In genomic region chr5:53214801-53215200, GRCm38 (mm10) we compare ENCODE assay signal across 12 mouse cellular contexts. TPM values are rescaled to one million over a fixed set of nuclear protein-coding genes. Genes with fewer than 3 reads are reported as not detected.
DNase-seq lines count a peak whose midpoint lies in the region; ATAC-seq and TF ChIP-seq lines count a peak whose summit lies in the region.
"Had no signal": no experiment of that assay in that cellular context is flagged by ENCODE, and none has a peak within 500 bp of the region (broad histone marks: within the 10 kb centered on the region; RNA-seq: fewer than 3 reads in every experiment).

No protein-coding gene starts in this region.

- H3K27me3 ChIP-seq in lung, embryonic 14.5 days (ENCODE audit: insufficient read depth, low read length) = peaks cover 17% of the 10 kb centered on the region
- H3K27me3 ChIP-seq in hindbrain, embryonic 14.5 days (ENCODE audit: control insufficient read depth, insufficient read depth, low read length) = 0 out of 2 replicates have a peak, but pooled peaks cover 6% of the 10 kb centered on the region

- H3K9me3 ChIP-seq in lung, embryonic 14.5 days (ENCODE audit: low read depth, low read length) = no peaks in the 10 kb centered on the region
- no peaks in the 10 kb centered on the region for H3K9me3 ChIP-seq in hindbrain, embryonic 14.5 days (ENCODE audit: control insufficient read depth, low read length)
- H3K9me3 ChIP-seq: intestine, embryonic 15.5 days had no signal

- H3K27ac ChIP-seq in lung, embryonic 14.5 days (ENCODE audit: low read depth) = no peak overlapping the region
- no peak overlapping the region for H3K27ac ChIP-seq in hindbrain, embryonic 14.5 days
- H3K27ac ChIP-seq: heart, adult 2 months had no signal

- peak; percentile 21; the same call in 1 of the 2 replicates for ATAC-seq in lung, embryonic 14.5 days (ENCODE audit: insufficient read depth)
- ATAC-seq in hindbrain, embryonic 14.5 days (ENCODE audit: low FRiP score) = no peak

- H3K4me1 ChIP-seq in lung, embryonic 14.5 days (ENCODE audit: insufficient read depth) = no peaks in the 10 kb centered on the region
- peaks cover 14% of the 10 kb centered on the region for H3K4me1 ChIP-seq in hindbrain, embryonic 14.5 days (replicated peaks; ENCODE audit: control insufficient read depth, insufficient read depth, low read length)

- TF ChIP-seq CTCF in lung, embryonic 14.5 days (IDR thresholded peaks at IDR 0.05; ENCODE audit: low read depth) = no peak

- peak overlapping the region; percentile 94 for H3K4me2 ChIP-seq in lung, embryonic 14.5 days
- 0 out of 2 replicates have a peak overlapping the region, but pooled peaks have one; percentile 89 for H3K4me2 ChIP-seq in hindbrain, embryonic 14.5 days (replicated peaks)

- no peak overlapping the region for H3K4me3 ChIP-seq in lung, embryonic 14.5 days (ENCODE audit: low read depth, low read length)
- H3K4me3 ChIP-seq in hindbrain, embryonic 14.5 days (replicated peaks; ENCODE audit: low read length) = no peak overlapping the region
- H3K4me3 ChIP-seq: heart, adult 2 months had no signal

- H3K36me3 ChIP-seq in lung, embryonic 14.5 days (ENCODE audit: insufficient read depth) = no peaks in the 10 kb centered on the region
- no peaks in the 10 kb centered on the region for H3K36me3 ChIP-seq in hindbrain, embryonic 14.5 days (replicated peaks; ENCODE audit: control insufficient read depth, insufficient read depth)
- H3K36me3 ChIP-seq: intestine, embryonic 15.5 days had no signal

- 0% methylated on average over 1 of the region's 1 CpGs for WGBS in lung, embryonic 14.5 days
- WGBS in hindbrain, embryonic 14.5 days = 0% methylated on average over 1 of the region's 1 CpGs

- peak; percentile 31 for DNase-seq in embryo, embryonic 9.5 days (ENCODE audit: extremely low spot score)
- DNase-seq in embryo, embryonic 10 days (ENCODE audit: low spot score) = no peak
- peak; percentile 11 for DNase-seq in lung, embryonic 14.5 days
- no peak for DNase-seq in lung, postnatal 14 days
- DNase-seq in hindbrain, embryonic 14.5 days (ENCODE audit: low spot score) = no peak
- peak; percentile 60 for DNase-seq in retina, embryonic 14.5 days (ENCODE audit: low spot score)
- no peak for DNase-seq in testis, postnatal 10 days (ENCODE audit: low spot score)
- no peak for DNase-seq in adrenal gland, adult 2 months
- DNase-seq: adrenal gland, postnatal 14 days; cerebellum, adult 18-20 months; heart, adult 2 months had no signal

- no peak overlapping the region for H3K9ac ChIP-seq in lung, embryonic 14.5 days
- H3K9ac ChIP-seq in hindbrain, embryonic 14.5 days = no peak overlapping the region
- H3K9ac ChIP-seq: intestine, embryonic 15.5 days had no signal

RNA-seq across cellular contexts. Expression of gene Sel1l3, which starts 1.1 kb away (rescaled TPM):
- polyA plus RNA-seq in lung, embryonic 14.5 days (2014; fragmentation: Nextera tagmentation; extraction: Ambion mirVana) = 6.8 and 6.9 TPM in 2 replicates
- polyA plus RNA-seq in hindbrain, embryonic 14.5 days (2014; fragmentation: Nextera tagmentation; extraction: Ambion mirVana) = 7.7 and 8.2 TPM in 2 replicates
- total RNA-seq in adrenal gland, adult 2 months (2021) = 1 to 10 TPM in 1 of 2 experiments, under 1 TPM in 1; 0.95 to 2.0 TPM
- polyA plus RNA-seq in adrenal gland, adult 2 months (2012; rRNA removed) = 0.89 and 0.97 TPM in 2 replicates

RNA-seq across cellular contexts. Expression of gene Smim20, which starts 52.1 kb away (rescaled TPM):
- 93.7 and 98.3 TPM in 2 replicates for polyA plus RNA-seq in lung, embryonic 14.5 days (2014; fragmentation: Nextera tagmentation; extraction: Ambion mirVana)
- 78.6 and 82.0 TPM in 2 replicates for polyA plus RNA-seq in hindbrain, embryonic 14.5 days (2014; fragmentation: Nextera tagmentation; extraction: Ambion mirVana)
- 10 to 100 TPM; 50.0 to 68.7 TPM for total RNA-seq in adrenal gland, adult 2 months (2021)
- polyA plus RNA-seq in adrenal gland, adult 2 months (2012; rRNA removed) = 53.3 and 66.0 TPM in 2 replicates

Comparison
In these comparisons a context has a peak if more than half of its experiments do, and no peak if none do; other contexts are left out.
1. DNase-seq: peak in embryo, embryonic 9.5 days (single experiment), lung, embryonic 14.5 days (single experiment) and retina, embryonic 14.5 days (single experiment); none in embryo, embryonic 10 days (single experiment), lung, postnatal 14 days (single experiment), hindbrain, embryonic 14.5 days (single experiment), testis, postnatal 10 days (single experiment) and adrenal gland, adult 2 months (single experiment).